Mouse (Mus musculus): ENCODE data around the gene Prok2.

Prok2 gene

GRCm38 (mm10) chr6:99725971-99726561, at the start of gene Prok2:
Gene Prok2, minus strand, starts transcription at chr6:99726392.
- DNase-seq (ENCODE audit: low read depth, low spot score): peak; percentile 23

DNA sequence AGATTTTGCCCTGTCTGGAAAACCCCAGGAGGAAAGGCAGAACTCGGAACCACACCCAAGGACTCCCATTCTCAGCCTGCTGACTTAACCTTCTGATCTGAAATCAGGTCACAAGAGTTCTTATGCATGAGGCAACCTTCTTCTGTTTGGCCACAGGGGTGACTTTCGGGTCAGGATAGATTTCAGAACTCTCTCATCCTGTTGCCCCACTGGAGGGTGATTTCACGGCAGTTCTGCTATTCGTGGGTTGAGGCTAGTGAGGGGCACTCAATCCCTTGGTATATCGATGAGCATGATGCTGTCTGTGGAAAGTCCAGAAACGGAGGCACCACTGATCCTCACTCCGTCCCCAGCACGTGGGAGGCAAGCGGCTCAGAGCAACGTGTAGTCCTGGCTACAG, 48.5 kb upstream of the Prok2 start:
- no peak for DNase-seq (ENCODE audit: low read depth, low spot score)

DNA sequence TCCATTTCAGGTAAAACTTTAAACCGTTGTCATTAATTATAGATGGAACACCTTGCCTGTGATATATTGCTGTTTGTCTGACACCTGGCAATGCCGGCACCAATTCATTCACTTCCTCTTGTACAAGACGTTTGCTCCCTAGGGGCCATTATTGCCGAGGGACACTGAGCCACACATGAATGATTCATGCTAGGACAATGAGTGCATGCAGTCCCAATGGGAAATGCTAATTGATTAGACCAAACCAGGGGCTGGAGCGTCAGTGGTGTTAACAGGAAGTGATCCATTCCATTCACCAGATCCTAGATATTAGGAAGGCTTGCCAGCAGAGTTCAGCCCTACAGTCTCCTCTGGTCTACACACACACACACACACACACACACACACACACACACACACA, 42.3 kb upstream of the Prok2 start:
- DNase-seq (ENCODE audit: low read depth, low spot score): peak; percentile 64

GRCm38 (mm10) chr6:99764916-99765315, 38.7 kb upstream of the Prok2 start:
- DNase-seq (ENCODE audit: low read depth, low spot score): no peak

DNA sequence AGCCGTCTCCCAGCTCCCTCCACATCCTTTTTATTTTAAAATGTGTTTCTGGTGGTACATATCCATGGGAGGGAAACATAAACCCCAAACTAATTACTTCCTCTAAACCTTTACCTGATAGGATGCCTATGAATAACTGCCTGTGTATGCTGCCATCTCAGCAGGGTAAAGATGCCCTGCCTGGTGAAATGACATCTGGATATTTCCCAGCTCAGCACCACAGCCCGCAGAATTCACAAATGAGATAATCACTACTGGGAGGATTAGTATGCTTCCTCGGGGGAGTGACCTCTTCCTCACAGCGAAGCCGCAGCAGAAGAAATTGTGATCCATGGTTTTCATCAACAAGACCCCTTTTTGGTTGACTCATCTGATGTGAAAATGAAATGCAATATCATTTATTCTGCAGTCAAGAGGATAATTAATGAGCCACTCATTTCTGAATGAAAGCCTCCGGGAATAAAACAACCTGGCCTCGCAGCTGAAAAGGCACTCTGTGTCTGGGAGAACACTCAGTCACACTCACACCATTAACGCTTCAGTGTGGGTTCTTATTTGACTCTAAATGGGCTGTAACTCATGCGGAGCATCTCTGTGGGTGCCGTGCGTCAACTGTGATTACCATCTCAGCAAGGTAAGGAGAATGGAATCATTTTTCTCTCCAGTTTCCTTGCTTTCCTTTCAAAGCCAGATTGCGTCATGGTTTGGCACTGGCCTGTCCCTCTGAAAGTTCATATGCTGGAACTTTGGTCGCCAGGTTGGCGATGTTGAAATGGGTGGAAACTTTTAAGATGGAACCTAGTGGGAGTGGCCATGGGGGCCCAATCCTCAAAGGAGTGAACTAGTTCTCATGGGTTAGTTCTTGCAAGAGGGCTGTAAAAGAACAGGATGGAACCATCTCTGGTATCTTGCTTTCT, 36.1 kb upstream of the Prok2 start:
- peak; percentile 37 for DNase-seq (ENCODE audit: low read depth, low spot score)

DNA sequence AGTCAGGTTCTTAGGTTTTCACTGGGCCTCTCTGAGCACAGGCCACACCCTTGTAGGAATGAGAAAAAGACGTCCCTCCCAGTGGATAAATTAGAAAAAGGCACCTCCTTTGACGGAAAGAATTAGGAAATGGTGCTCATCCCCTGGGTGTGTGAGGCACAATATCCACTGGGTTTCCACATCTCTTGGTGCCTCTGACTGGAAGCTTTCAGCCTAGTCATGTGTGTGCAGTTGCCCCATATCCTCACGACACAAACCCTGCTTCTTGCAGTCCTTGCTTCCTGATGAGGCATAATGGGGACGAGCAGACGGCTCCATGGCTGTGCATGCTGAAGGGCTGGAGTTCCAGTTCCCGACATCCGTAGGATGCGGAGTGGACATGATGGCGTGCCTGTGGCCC, 29.9 kb upstream of the Prok2 start:
- no peak for DNase-seq (ENCODE audit: low read depth, low spot score)

DNA sequence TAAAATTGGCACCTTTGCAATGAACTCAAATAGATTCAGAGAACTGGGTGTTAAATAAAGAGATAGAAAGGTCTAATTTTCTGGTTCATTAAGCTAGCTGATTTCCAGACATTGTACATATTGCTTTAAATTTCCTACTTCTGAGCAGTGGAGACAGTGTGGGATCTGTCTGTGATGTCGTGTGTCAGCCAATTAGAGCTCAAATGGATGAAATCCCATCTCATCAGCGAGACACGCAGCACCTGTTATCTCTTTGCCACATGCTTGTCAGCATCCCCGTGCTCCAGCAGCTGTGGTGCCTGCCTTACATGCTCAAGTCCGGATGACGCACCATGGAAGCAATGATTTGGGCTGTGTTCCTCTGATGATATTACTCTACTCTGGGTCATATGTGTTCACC, 25.1 kb upstream of the Prok2 start:
- DNase-seq (ENCODE audit: low read depth, low spot score): no peak

DNA sequence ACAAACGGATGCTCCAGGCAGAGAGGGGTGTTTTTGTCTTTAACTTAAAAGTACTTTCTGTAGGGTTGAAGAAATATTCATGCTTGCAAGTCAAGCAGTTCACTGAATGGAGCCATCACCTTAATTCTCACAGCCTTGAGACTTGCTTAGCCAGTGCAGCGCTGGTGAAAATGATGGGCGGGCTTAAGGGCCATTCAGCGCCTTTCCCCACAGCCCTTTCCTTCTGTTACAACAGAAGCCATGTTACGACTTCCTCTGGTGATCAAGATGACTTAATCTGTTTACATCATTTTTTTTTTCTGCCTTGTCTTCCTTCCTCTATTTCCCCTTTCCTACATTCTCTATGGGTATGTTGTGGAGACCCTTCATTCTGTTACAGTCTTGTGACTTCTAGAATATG, 20.1 kb upstream of the Prok2 start:
- no peak for DNase-seq (ENCODE audit: low read depth, low spot score)

- DNase-seq (ENCODE audit: low read depth, low spot score): no peak
Measured at GRCm38 (mm10) chr6:99742866-99743265, 16.7 kb upstream of the Prok2 start.

GRCm38 (mm10) chr6:99734666-99735065, 8.5 kb upstream of the Prok2 start:
- no peak for DNase-seq (ENCODE audit: low read depth, low spot score)

- DNase-seq (ENCODE audit: low read depth, low spot score): no peak
Measured at GRCm38 (mm10) chr6:99732673-99733072, 6.5 kb upstream of the Prok2 start.

- DNase-seq (ENCODE audit: low read depth, low spot score): no peak
Measured at GRCm38 (mm10) chr6:99731926-99732325, 5.7 kb upstream of the Prok2 start.

DNA sequence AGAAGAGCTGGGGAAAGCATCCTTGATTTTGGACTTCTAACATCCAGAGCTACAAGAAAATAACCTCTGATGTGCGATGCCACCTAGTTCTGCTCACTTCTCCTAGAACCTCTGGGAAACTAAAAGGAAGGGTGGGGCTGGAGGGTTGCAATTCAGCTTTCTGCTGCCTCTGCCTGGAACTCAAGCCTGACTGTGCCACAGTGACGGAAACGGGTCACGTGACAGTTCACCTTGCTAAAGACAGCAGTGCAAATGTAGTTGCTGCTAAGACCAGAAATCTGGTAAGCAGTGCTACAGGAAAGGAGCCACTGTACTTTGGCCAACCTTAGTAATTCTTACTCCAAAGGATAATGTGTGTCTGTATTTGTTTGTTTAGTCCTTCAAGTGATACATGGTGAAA, 3.7 kb upstream of the Prok2 start:
- no peak for DNase-seq (ENCODE audit: low read depth, low spot score)

DNA sequence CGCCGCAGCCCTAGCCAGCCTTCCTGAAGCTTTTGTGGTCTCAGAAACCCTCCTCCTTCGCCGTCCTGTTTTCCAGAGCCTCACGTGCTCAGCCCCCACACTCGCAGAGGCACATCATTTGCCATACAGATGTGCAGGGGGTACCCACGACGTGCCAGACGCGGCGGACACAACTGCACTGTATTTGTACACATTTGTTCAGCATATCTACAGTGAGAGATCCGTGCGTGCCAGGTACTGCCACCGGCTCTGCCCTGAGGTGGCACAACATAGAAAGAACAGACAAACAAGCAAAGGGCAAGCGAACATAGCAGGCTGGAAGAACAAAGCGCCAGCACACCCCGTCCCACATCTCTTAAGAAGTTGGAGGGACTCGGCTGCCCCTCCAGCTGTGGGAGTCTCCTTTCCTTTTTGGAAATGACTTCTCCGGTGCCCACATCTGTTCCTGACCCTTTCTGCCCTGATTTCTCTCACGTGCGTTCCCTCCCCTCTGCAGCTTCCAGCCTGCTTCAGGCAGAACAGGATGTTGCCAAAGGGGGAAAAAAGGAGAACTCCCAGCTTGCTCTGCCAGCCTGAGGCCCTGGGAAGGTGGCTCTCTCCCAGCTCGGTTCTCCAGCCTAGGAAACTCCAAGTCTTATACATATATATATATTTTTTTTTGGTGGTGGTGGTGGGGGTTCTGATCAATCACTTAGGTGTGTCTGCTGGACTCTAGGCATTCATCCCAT, 548 bp upstream of the Prok2 start:
- no peak for DNase-seq (ENCODE audit: low read depth, low spot score)

DNA sequence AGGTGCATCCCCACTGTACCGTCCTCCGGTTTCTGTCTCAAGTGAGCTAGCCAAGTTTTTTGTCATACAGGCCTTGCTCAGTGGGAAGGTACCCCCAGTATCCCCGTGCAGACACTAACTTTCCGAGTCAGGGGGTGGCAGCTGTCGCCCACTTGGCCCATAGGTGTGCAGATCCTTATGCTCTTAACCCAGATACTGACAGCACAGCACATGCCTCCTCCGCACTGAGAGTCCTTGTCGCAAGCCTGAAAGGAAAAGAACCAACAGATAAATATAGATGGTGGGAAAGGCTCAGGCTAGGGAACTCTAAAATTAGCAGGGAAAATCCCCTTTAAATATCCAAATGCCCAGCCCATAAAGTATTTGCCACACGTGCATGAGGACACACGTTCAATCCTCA, 3.8 kb downstream of the Prok2 start:
- DNase-seq (ENCODE audit: low read depth, low spot score): no peak

GRCm38 (mm10) chr6:99721032-99721431, 5.2 kb downstream of the Prok2 start:
- DNase-seq (ENCODE audit: low read depth, low spot score): no peak

DNA sequence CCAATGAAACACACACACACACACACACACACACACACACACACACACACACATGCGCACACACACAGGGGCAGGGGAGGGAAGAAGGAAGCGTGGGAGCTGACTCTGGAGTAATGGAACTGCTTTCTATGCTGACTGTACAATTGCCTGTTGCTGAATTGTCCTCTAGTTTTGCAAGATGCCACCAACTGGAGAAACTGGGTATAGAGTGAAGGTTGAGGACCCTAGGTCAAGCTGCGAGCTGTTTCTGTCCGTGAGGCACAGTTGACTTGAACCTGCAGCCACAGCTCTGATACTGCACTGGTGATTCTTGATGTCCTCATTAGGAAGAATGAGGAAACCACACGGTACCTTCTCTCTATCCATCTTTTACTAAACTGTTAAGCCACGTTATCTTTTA, 10.3 kb downstream of the Prok2 start:
- DNase-seq (ENCODE audit: low read depth, low spot score): no peak

GRCm38 (mm10) chr6:99715191-99715590, 11.0 kb downstream of the Prok2 start:
- no peak for DNase-seq (ENCODE audit: low read depth, low spot score)

- DNase-seq (ENCODE audit: low read depth, low spot score): no peak
Measured at GRCm38 (mm10) chr6:99713256-99713655, 12.9 kb downstream of the Prok2 start.

GRCm38 (mm10) chr6:99711576-99712101, 14.6 kb downstream of the Prok2 start:
- DNase-seq (ENCODE audit: low read depth, low spot score): no peak

GRCm38 (mm10) chr6:99700484-99700883, 25.7 kb downstream of the Prok2 start:
- no peak for DNase-seq (ENCODE audit: low read depth, low spot score)

Data from mesoderm, embryonic 11.5 days (tissue).